In the genomic region with DNA sequence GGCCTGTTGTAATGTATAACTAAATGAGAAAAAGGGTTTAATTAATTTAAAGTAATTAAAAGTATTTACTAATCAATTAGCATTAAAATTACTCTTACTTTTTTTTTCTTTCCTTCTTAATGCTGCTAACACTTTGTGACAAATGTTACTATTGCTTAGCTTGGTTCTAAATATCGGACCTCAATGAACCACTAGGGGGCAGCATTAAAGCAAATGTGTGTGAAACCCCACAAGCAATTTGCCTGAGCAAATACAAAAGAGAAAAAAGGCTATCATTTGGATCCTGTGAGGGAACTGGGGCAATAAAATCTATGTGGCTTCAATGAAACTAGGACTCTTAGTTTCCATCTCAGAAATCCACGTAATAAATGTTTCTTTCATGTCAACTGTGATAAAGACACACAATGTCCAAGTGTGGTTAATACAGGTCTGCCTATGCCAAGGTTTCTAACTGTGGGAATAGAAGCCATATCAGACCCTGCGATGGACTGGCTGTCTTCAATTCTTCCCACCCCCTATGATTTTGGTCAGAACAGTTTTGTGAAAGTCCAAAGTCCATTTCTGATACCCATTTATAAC, we compare ENCODE assay signal across 8 mouse cellular contexts. TPM values are rescaled to one million over a fixed set of nuclear protein-coding genes. Genes with fewer than 3 reads are reported as not detected.
A peak's percentile ranks its signal among the peaks of the same experiment; 100 is the strongest.
DNase-seq lines count a peak whose midpoint lies in the region; ATAC-seq and TF ChIP-seq lines count a peak whose summit lies in the region.
"Had no signal": no experiment of that assay in that cellular context is flagged by ENCODE, and none has a peak within 500 bp of the region (broad histone marks: within the 10 kb centered on the region; RNA-seq: fewer than 3 reads in every experiment).

No protein-coding gene starts in this region.

- TF ChIP-seq EP300 in heart, postnatal 0 days (IDR thresholded peaks at IDR 0.05; ENCODE audit: low read depth): no peak
- TF ChIP-seq EP300 in liver, embryonic 14.5 days (IDR thresholded peaks at IDR 0.05; ENCODE audit: low read depth): no peak

- no peaks in the 10 kb centered on the region for H3K9me3 ChIP-seq in liver, embryonic 11.5 days (ENCODE audit: control insufficient read depth, low read length)
- no peaks in the 10 kb centered on the region for H3K9me3 ChIP-seq in heart, postnatal 0 days (replicated peaks; ENCODE audit: control insufficient read depth, low read length)
- no peaks in the 10 kb centered on the region for H3K9me3 ChIP-seq in liver, embryonic 14.5 days (ENCODE audit: control insufficient read depth, low read length)

- no peak overlapping the region for H3K4me2 ChIP-seq in liver, embryonic 11.5 days
- H3K4me2 ChIP-seq in heart, postnatal 0 days (ENCODE audit: low read depth, low read length): no peak overlapping the region
- H3K4me2 ChIP-seq in liver, embryonic 14.5 days (ENCODE audit: low read depth): no peak overlapping the region

- no peaks in the 10 kb centered on the region for H3K4me1 ChIP-seq in liver, embryonic 11.5 days (replicated peaks; ENCODE audit: control insufficient read depth, insufficient read depth, low read length)
- no peaks in the 10 kb centered on the region for H3K4me1 ChIP-seq in heart, postnatal 0 days (ENCODE audit: control insufficient read depth, insufficient read depth)
- H3K4me1 ChIP-seq in liver, embryonic 14.5 days (replicated peaks; ENCODE audit: control insufficient read depth in 2 of 2, insufficient read depth in 2 of 2, low read length in 1 of 2): no peaks in the 10 kb centered on the region

- peak; percentile 76 for TF ChIP-seq CTCF in heart, postnatal 0 days (IDR thresholded peaks at IDR 0.05; ENCODE audit: low read depth)
- peak; percentile 63 for TF ChIP-seq CTCF in liver, embryonic 14.5 days (IDR thresholded peaks at IDR 0.05; ENCODE audit: low read depth)

- WGBS in liver, embryonic 11.5 days: 22% methylated on average over 3 of the region's 3 CpGs
- 17% methylated on average over 3 of the region's 3 CpGs for WGBS in heart, postnatal 0 days
- 15% methylated on average over 3 of the region's 3 CpGs for WGBS in liver, embryonic 14.5 days (ENCODE audit: insufficient replicate concordance)

- no peak overlapping the region for H3K9ac ChIP-seq in liver, embryonic 11.5 days (ENCODE audit: low read depth, low read length)
- no peak overlapping the region for H3K9ac ChIP-seq in heart, postnatal 0 days (replicated peaks; ENCODE audit: low read depth, low read length)
- no peak overlapping the region for H3K9ac ChIP-seq in liver, embryonic 14.5 days (replicated peaks)

- H3K4me3 ChIP-seq in liver, embryonic 11.5 days (ENCODE audit: low read depth, low read length): no peak overlapping the region
- H3K4me3 ChIP-seq in heart, postnatal 0 days (ENCODE audit: low read depth, low read length): no peak overlapping the region
- no peak overlapping the region for H3K4me3 ChIP-seq in liver, embryonic 14.5 days (ENCODE audit: insufficient read depth in 1 of 2, low read depth in 2 of 2, low read length in 2 of 2)

- H3K36me3 ChIP-seq in liver, embryonic 11.5 days (ENCODE audit: control insufficient read depth, insufficient read depth, low read length): no peaks in the 10 kb centered on the region
- H3K36me3 ChIP-seq in heart, postnatal 0 days (replicated peaks; ENCODE audit: control insufficient read depth, insufficient read depth, low read length): no peaks in the 10 kb centered on the region
- H3K36me3 ChIP-seq in liver, embryonic 14.5 days (replicated peaks; ENCODE audit: control insufficient read depth, insufficient read depth, low read depth): no peaks in the 10 kb centered on the region
- peaks cover 37% of the 10 kb centered on the region for H3K36me3 ChIP-seq in splenic B cell, adult 2 months (ENCODE audit: control insufficient read depth, insufficient read depth, low read length, poor library complexity, severe bottlenecking)

- DNase-seq in liver (peak; percentile 26), MEL-GATA-1-ER (ENCODE audit: extremely low read depth, low read depth) (peak; percentile 49)
- DNase-seq in liver, embryonic 11.5 days (ENCODE audit: low spot score): no peak
- DNase-seq in c-Kit-negative CD71-positive TER-119-positive erythroid progenitor cells, embryonic 14.5 days (ENCODE audit: low read depth, low spot score): peak; percentile 36
- DNase-seq in heart, postnatal 0 days (ENCODE audit: low spot score): peak; percentile 56
- DNase-seq in liver, embryonic 14.5 days (ENCODE audit: low read depth in 3 of 3, low spot score in 3 of 3): peak; percentile 19 to 39 (median 36)
- peak; percentile 86 for DNase-seq in splenic B cell, adult 2 months (ENCODE audit: low read depth, low spot score)

- peaks cover 28% of the 10 kb centered on the region for H3K27me3 ChIP-seq in liver, embryonic 11.5 days (replicated peaks; ENCODE audit: control insufficient read depth, insufficient read depth, low read length)
- H3K27me3 ChIP-seq in heart, postnatal 0 days (ENCODE audit: control insufficient read depth, insufficient read depth, low read length): peaks cover 27% of the 10 kb centered on the region
- H3K27me3 ChIP-seq in liver, embryonic 14.5 days (ENCODE audit: control insufficient read depth, insufficient read depth, low read length): peaks cover 11% of the 10 kb centered on the region
- H3K27me3 ChIP-seq in splenic B cell, adult 2 months (ENCODE audit: control insufficient read depth, insufficient read depth, low read length, poor library complexity, severe bottlenecking): no peaks in the 10 kb centered on the region

- no peak overlapping the region for H3K27ac ChIP-seq in liver, embryonic 11.5 days (ENCODE audit: low read depth, low read length)
- no peak overlapping the region for H3K27ac ChIP-seq in heart, postnatal 0 days (ENCODE audit: low read depth)
- no peak overlapping the region for H3K27ac ChIP-seq in liver, embryonic 14.5 days

- ATAC-seq in liver, embryonic 11.5 days (replicated peaks; ENCODE audit: low FRiP score): no peak
- no peak for ATAC-seq in heart, postnatal 0 days (ENCODE audit: insufficient read depth, low read depth)
- no peak for ATAC-seq in liver, embryonic 14.5 days (ENCODE audit: insufficient read depth)

RNA-seq across cellular contexts. Expression of gene Il24, which starts 10.2 kb away (rescaled TPM):
- polyA plus RNA-seq in liver, embryonic 11.5 days (2014; fragmentation: Nextera tagmentation; extraction: Ambion mirVana): not detected in 2 replicates
- not detected in 2 replicates for total RNA-seq in heart, postnatal 0 days (2014; rRNA removed; ENCODE audit: low replicate concordance)
- polyA plus RNA-seq in heart, postnatal 0 days (2015; fragmentation: Nextera tagmentation; extraction: Ambion mirVana): not detected in 2 replicates
- polyA plus RNA-seq in liver, embryonic 14.5 days (2012; rRNA removed): not detected in 2 replicates
- not detected in 2 replicates for polyA plus RNA-seq in liver, embryonic 14.5 days (2014; fragmentation: Nextera tagmentation; extraction: Ambion mirVana)
- total RNA-seq: gastrocnemius, postnatal 4 days had no signal

RNA-seq across cellular contexts. Expression of gene Fcmr, which starts 11.6 kb away (rescaled TPM):
- not detected in 2 replicates for polyA plus RNA-seq in liver, embryonic 11.5 days (2014; fragmentation: Nextera tagmentation; extraction: Ambion mirVana)
- not detected in 2 replicates for total RNA-seq in heart, postnatal 0 days (2014; rRNA removed; ENCODE audit: low replicate concordance)
- polyA plus RNA-seq in heart, postnatal 0 days (2015; fragmentation: Nextera tagmentation; extraction: Ambion mirVana): 1.7 and 1.9 TPM in 2 replicates
- polyA plus RNA-seq in liver, embryonic 14.5 days (2012; rRNA removed): 0.16 TPM in 1 of 2 replicates, not detected in the other
- polyA plus RNA-seq in liver, embryonic 14.5 days (2014; fragmentation: Nextera tagmentation; extraction: Ambion mirVana): not detected in 2 replicates

RNA-seq across cellular contexts. Expression of gene Il20, which starts 34.2 kb away (rescaled TPM):
- not detected in 2 replicates for polyA plus RNA-seq in liver, embryonic 11.5 days (2014; fragmentation: Nextera tagmentation; extraction: Ambion mirVana)
- not detected in 2 replicates for total RNA-seq in heart, postnatal 0 days (2014; rRNA removed; ENCODE audit: low replicate concordance)
- polyA plus RNA-seq in heart, postnatal 0 days (2015; fragmentation: Nextera tagmentation; extraction: Ambion mirVana): not detected in 2 replicates
- polyA plus RNA-seq in liver, embryonic 14.5 days (2012; rRNA removed): not detected in 2 replicates
- not detected in 2 replicates for polyA plus RNA-seq in liver, embryonic 14.5 days (2014; fragmentation: Nextera tagmentation; extraction: Ambion mirVana)
- total RNA-seq: gastrocnemius, postnatal 4 days had no signal

RNA-seq across cellular contexts. Expression of gene Pigr, which starts 50.5 kb away (rescaled TPM):
- polyA plus RNA-seq in liver, embryonic 11.5 days (2014; fragmentation: Nextera tagmentation; extraction: Ambion mirVana): 0.12 and 0.25 TPM in 2 replicates
- total RNA-seq in heart, postnatal 0 days (2014; rRNA removed; ENCODE audit: low replicate concordance): not detected in 2 replicates
- 0.05 and 0.07 TPM in 2 replicates for polyA plus RNA-seq in heart, postnatal 0 days (2015; fragmentation: Nextera tagmentation; extraction: Ambion mirVana)
- polyA plus RNA-seq in liver, embryonic 14.5 days (2012; rRNA removed): 0.13 and 0.21 TPM in 2 replicates
- polyA plus RNA-seq in liver, embryonic 14.5 days (2014; fragmentation: Nextera tagmentation; extraction: Ambion mirVana): 0.14 and 0.19 TPM in 2 replicates
